In the genomic region with DNA sequence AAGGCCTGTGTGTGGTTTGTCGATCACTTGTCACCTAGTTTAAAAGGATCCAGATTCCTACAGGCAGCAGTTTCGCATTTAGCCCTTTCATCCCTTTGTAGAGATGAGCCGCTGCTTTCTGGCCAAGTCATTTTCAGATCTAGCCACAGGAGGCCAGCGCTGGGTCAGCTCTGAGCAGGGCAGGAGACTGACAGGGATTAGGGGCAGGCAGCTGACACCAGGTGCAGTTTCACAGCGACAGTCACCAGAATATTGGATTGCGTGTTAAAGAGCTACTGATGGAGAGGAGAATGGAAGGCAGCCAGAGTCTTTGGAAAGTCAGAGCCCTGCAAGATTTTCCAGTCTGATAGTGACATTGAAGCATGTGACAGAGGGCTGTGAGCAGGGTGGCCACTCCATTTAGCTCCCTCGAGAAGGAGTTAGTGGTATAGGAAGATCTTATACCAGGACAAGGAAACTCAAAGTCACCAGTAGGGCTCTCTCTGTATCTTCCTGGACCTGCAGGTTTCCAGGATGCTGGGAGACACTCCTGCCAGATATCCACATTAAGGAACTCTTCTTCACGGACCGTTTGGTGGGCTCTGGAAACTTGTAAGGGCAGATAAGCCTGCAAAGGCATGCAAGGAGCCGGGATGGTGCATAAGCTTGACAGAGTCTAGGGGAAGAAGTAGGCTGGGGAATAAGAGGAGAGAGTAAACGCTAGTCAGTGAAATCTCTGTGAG, we compare ENCODE assay signal across 15 mouse cellular contexts. TPM values are rescaled to one million over a fixed set of nuclear protein-coding genes. Genes with fewer than 3 reads are reported as not detected.
A peak's percentile ranks its signal among the peaks of the same experiment; 100 is the strongest.
DNase-seq lines count a peak whose midpoint lies in the region; ATAC-seq and TF ChIP-seq lines count a peak whose summit lies in the region.
"Had no signal": no experiment of that assay in that cellular context is flagged by ENCODE, and none has a peak within 500 bp of the region (broad histone marks: within the 10 kb centered on the region; RNA-seq: fewer than 3 reads in every experiment).

No protein-coding gene starts in this region.

- H3K9ac ChIP-seq in limb, embryonic 11.5 days (ENCODE audit: low read length), result no peak overlapping the region
- no peak overlapping the region for H3K9ac ChIP-seq in neural tube, embryonic 11.5 days (ENCODE audit: low read length)
- H3K9ac ChIP-seq: liver, postnatal 0 days had no signal

- intact Hi-C loops in left cerebral cortex, postnatal 14 days (cut with DNase I), result no loop called here

- no peaks in the 10 kb centered on the region for H3K9me3 ChIP-seq in limb, embryonic 11.5 days (ENCODE audit: control insufficient read depth, low read length)
- no peaks in the 10 kb centered on the region for H3K9me3 ChIP-seq in limb, embryonic 10.5 days (replicated peaks)
- H3K9me3 ChIP-seq in neural tube, embryonic 11.5 days (ENCODE audit: control insufficient read depth, low read length), result no peaks in the 10 kb centered on the region

- no peaks in the 10 kb centered on the region for H3K36me3 ChIP-seq in limb, embryonic 11.5 days (ENCODE audit: control insufficient read depth, insufficient read depth, low read length)
- no peaks in the 10 kb centered on the region for H3K36me3 ChIP-seq in limb, embryonic 10.5 days
- H3K36me3 ChIP-seq in neural tube, embryonic 11.5 days (ENCODE audit: control insufficient read depth, insufficient read depth, low read length), result no peaks in the 10 kb centered on the region

- H3K4me2 ChIP-seq in limb, embryonic 11.5 days (ENCODE audit: low read depth, severe bottlenecking), result no peak overlapping the region
- H3K4me2 ChIP-seq in neural tube, embryonic 11.5 days (ENCODE audit: low read depth), result no peak overlapping the region

- no peaks in the 10 kb centered on the region for H3K4me1 ChIP-seq in limb, embryonic 11.5 days (ENCODE audit: control insufficient read depth, insufficient read depth, low read length)
- H3K4me1 ChIP-seq in limb, embryonic 10.5 days, result peaks cover 6% of the 10 kb centered on the region; the same call in 1 of the 2 replicates
- 0 out of 2 replicates have a peak, but pooled peaks cover 3% of the 10 kb centered on the region for H3K4me1 ChIP-seq in neural tube, embryonic 11.5 days (ENCODE audit: control insufficient read depth, insufficient read depth, low read length)

- TF ChIP-seq POLR2A in brain, embryonic 14.5 days (IDR thresholded peaks at IDR 0.05; ENCODE audit: borderline replicate concordance, extremely low read depth, insufficient read depth, insufficient read length, poor library complexity, severe bottlenecking), result no peak

- DNase-seq in limb, embryonic 11.5 days (ENCODE audit: low spot score), result peak; percentile 22
- DNase-seq in limb, embryonic 10.5 days (ENCODE audit: low spot score), result no peak
- peak; percentile 41 for DNase-seq in brain, embryonic 14.5 days (ENCODE audit: low read depth)
- peak; percentile 40 for DNase-seq in embryo, embryonic 11 days
- peak; percentile 22 for DNase-seq in neural tube, embryonic 11.5 days (ENCODE audit: low spot score)
- no peak for DNase-seq in left cerebral cortex, postnatal 14 days (ENCODE audit: low spot score in 2 of 2)
- no peak for DNase-seq in ovary, postnatal 10 days (ENCODE audit: low spot score)
- no peak for DNase-seq in MN1 (ENCODE audit: low spot score)
- DNase-seq: kidney, adult 18-20 months; layer of hippocampus, postnatal 36 days; liver, postnatal 0 days; right cerebral cortex, adult 18-20 months had no signal

- WGBS in limb, embryonic 11.5 days, result 24% methylated on average over 11 of the region's 11 CpGs
- WGBS in limb, embryonic 10.5 days, result 24% methylated on average over 11 of the region's 11 CpGs
- WGBS in neural tube, embryonic 11.5 days, result 30% methylated on average over 11 of the region's 11 CpGs

- no peak for TF ChIP-seq CTCF in brain, embryonic 14.5 days (IDR thresholded peaks at IDR 0.05; ENCODE audit: borderline replicate concordance, extremely low read depth, insufficient read depth, insufficient read length)

- H3K27ac ChIP-seq in limb, embryonic 11.5 days (replicated peaks; ENCODE audit: low read depth, low read length), result no peak overlapping the region
- no peak overlapping the region for H3K27ac ChIP-seq in limb, embryonic 10.5 days
- no peak overlapping the region for H3K27ac ChIP-seq in neural tube, embryonic 11.5 days (ENCODE audit: low read depth, low read length)

- no peak for ATAC-seq in limb, embryonic 11.5 days (ENCODE audit: insufficient number of reproducible peaks, low FRiP score, low TSS enrichment, low read depth)
- no peak for ATAC-seq in neural tube, embryonic 11.5 days (ENCODE audit: insufficient read depth, low FRiP score, low TSS enrichment)
- ATAC-seq: forebrain, embryonic 14.5 days; liver, postnatal 0 days had no signal

- H3K4me3 ChIP-seq in limb, embryonic 11.5 days (ENCODE audit: low read depth, low read length), result no peak overlapping the region
- H3K4me3 ChIP-seq in limb, embryonic 10.5 days, result no peak overlapping the region
- H3K4me3 ChIP-seq in neural tube, embryonic 11.5 days (ENCODE audit: low read depth, low read length), result no peak overlapping the region

- H3K27me3 ChIP-seq in limb, embryonic 11.5 days (ENCODE audit: control insufficient read depth, insufficient read depth, low read length), result no peaks in the 10 kb centered on the region
- H3K27me3 ChIP-seq in limb, embryonic 10.5 days (ENCODE audit: low read depth, poor library complexity, severe bottlenecking), result peaks cover 14% of the 10 kb centered on the region; the same call in 1 of the 2 replicates
- H3K27me3 ChIP-seq in neural tube, embryonic 11.5 days (ENCODE audit: control insufficient read depth, insufficient read depth, low read length), result no peaks in the 10 kb centered on the region; the same call in 1 of the 2 replicates
- H3K27me3 ChIP-seq: CH12.LX had no signal

RNA-seq across cellular contexts. Expression of gene Kcnma1, which starts 21.4 kb away (rescaled TPM):
- polyA plus RNA-seq in limb, embryonic 11.5 days (2014; fragmentation: Nextera tagmentation; extraction: Ambion mirVana), result 0.80 and 0.89 TPM in 2 replicates
- 0.13 and 0.86 TPM in 2 replicates for polyA plus RNA-seq in limb, embryonic 10.5 days (2016; fragmentation: Nextera tagmentation; extraction: Ambion mirVana)
- polyA plus RNA-seq in brain, embryonic 14.5 days (2012; rRNA removed), result 10.6 and 18.3 TPM in 2 replicates
- polyA plus RNA-seq in neural tube, embryonic 11.5 days (2014; fragmentation: Nextera tagmentation; extraction: Ambion mirVana), result 2.5 and 2.7 TPM in 2 replicates
- total RNA-seq in left cerebral cortex, postnatal 14 days (2021), result 100 to 1,000 TPM; 164 to 187 TPM
- total RNA-seq: common myeloid progenitor, adult 5-6 weeks had no signal

Comparison
In these comparisons a context has a peak if more than half of its experiments do, and no peak if none do; other contexts are left out.
1. DNase-seq: peak in limb, embryonic 11.5 days (single experiment), brain, embryonic 14.5 days (single experiment), embryo, embryonic 11 days (single experiment) and neural tube, embryonic 11.5 days (single experiment); none in limb, embryonic 10.5 days (single experiment), left cerebral cortex, postnatal 14 days (0 of 2), ovary, postnatal 10 days (single experiment) and MN1 (single experiment).